Mouse (Mus musculus) limb, embryonic 14.5 days (tissue): ENCODE data around the gene Pbx2. TPM values are rescaled to one million over a fixed set of nuclear protein-coding genes. Genes with fewer than 3 reads are reported as not detected.
A peak's percentile ranks its signal among the peaks of the same experiment; 100 is the strongest.

Source experiments
- ATAC-seq: fragments of 200-750 bp; cut with Nextera tagmentation; 2 replicates; pipeline ENCODE4 v1.8.0; 2017; ENCODE audit warnings: low read depth, moderate number of reproducible peaks, moderate TSS enrichment; ENCODE audit not compliant: low FRiP score
- DNase-seq: peaks from one replicate; pipeline ENCODE4 v3.0.0-alpha.2; 2015; ENCODE audit warnings: low spot score
- H3K27ac ChIP-seq: fragments of 300-500 bp; sonication (generic); replicated peaks from 2 replicates; pipeline ENCODE4 v1.5.1; 2014; ENCODE audit warnings: low read depth, mild to moderate bottlenecking, low read length, moderate library complexity, mixed read lengths
- H3K27me3 ChIP-seq: fragments of 300-500 bp; sonication (generic); 2 replicates; pipeline ENCODE4 v1.6.1; 2014; ENCODE audit warnings: low read length, mixed read lengths; ENCODE audit not compliant: control insufficient read depth, insufficient read depth
- H3K36me3 ChIP-seq: fragments of 300-500 bp; sonication (generic); 2 replicates; pipeline ENCODE4 v1.6.1; 2014; ENCODE audit warnings: mild to moderate bottlenecking, low read length, moderate library complexity, mixed read lengths; ENCODE audit not compliant: control insufficient read depth, insufficient read depth
- H3K4me1 ChIP-seq: fragments of 300-500 bp; sonication (generic); 2 replicates; pipeline ENCODE4 v1.6.1; 2014; ENCODE audit warnings: antibody characterized with exemption, low read length, mixed read lengths; ENCODE audit not compliant: control insufficient read depth, insufficient read depth
- H3K4me2 ChIP-seq: fragments of 300-500 bp; sonication (generic); replicated peaks from 2 replicates; pipeline ENCODE4 v1.6.1; 2014; ENCODE audit warnings: low read depth, mild to moderate bottlenecking, low read length, moderate library complexity; ENCODE audit not compliant: severe bottlenecking
- H3K4me3 ChIP-seq: fragments of 300-500 bp; sonication (generic); replicated peaks from 2 replicates; pipeline ENCODE4 v1.5.1; 2014; ENCODE audit warnings: low read length
- H3K9ac ChIP-seq: fragments of 300-500 bp; sonication (generic); 2 replicates; pipeline ENCODE4 v1.6.1; 2014; ENCODE audit warnings: mild to moderate bottlenecking, low read depth, low read length, moderate library complexity; ENCODE audit not compliant: severe bottlenecking
- H3K9me3 ChIP-seq: fragments of 300-500 bp; sonication (generic); 2 replicates; pipeline ENCODE4 v1.6.1; 2016; ENCODE audit warnings: low read length; ENCODE audit not compliant: control insufficient read depth
- POLR2A ChIP-seq: fragments of 200-500 bp; IDR thresholded peaks from 2 replicates; pipeline ENCODE4 v1.8.0; 2012; ENCODE audit warnings: inconsistent platforms, mild to moderate bottlenecking, moderate library complexity, borderline replicate concordance; ENCODE audit not compliant: insufficient read depth, insufficient read length; ENCODE audit errors: extremely low read depth
- WGBS: fragments of 180-500 bp; shearing (Covaris S2); extraction: QIAGEN DNeasy Blood & Tissue Kit; methylation state at CpG from one replicate; pipeline ENCODE4 v1.1.7; 2014; 5-methylcytosine and 5-hydroxymethylcytosine counted together
- polyA plus RNA-seq, 2 experiments: library from polyadenylated mRNA; depleted of rRNA in 1 of 2; stranded (reverse) in 1 of 2; unstranded in 1 of 2; fragments of >200 nt; fragmentation: Nextera tagmentation in 1 of 2; extraction: Ambion mirVana in 1 of 2; gene quantifications; 2 replicates each; pipeline versions ENCODE4 v1.2.1 to v1.2.3; 2012 to 2014

Gene Pbx2
- polyA plus RNA-seq, 2 experiments = 13.5 to 141 TPM

DNA sequence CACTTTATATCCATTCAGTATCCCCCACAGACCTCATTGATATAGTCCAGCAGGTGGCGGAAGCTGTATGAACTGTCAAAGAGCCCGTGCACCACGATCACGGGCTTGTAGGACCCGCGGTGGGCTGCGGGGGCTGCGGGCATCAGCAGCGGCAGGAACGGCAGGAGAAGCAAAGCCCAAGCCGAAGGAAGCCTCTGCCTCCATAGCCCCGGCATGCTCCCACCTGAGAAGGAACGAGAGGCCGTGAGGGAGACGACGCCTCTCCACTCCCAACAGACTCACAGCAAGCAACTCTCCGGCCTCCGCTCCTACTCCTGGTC, 35.7 kb downstream of the Pbx2 start:
- ATAC-seq = peak; percentile 19; the same call in 1 of the 2 replicates
- Histone ChIP-seq H3K4me1 (peaks cover 26% of the 10 kb centered on the region), H3K4me3 (peak overlapping the region; percentile 81), H3K9me3 (no peaks in the 10 kb centered on the region), H3K36me3 (peaks cover 33% of the 10 kb centered on the region), H3K27ac (peak overlapping the region; percentile 92), H3K27me3 (peaks cover 24% of the 10 kb centered on the region), H3K9ac (peak overlapping the region; percentile 73), H3K4me2 (peak overlapping the region; percentile 78)
- peak; percentile 59 for DNase-seq
- WGBS = 0% methylated on average over 18 of the region's 18 CpGs
- TF ChIP-seq POLR2A = no peak

DNA sequence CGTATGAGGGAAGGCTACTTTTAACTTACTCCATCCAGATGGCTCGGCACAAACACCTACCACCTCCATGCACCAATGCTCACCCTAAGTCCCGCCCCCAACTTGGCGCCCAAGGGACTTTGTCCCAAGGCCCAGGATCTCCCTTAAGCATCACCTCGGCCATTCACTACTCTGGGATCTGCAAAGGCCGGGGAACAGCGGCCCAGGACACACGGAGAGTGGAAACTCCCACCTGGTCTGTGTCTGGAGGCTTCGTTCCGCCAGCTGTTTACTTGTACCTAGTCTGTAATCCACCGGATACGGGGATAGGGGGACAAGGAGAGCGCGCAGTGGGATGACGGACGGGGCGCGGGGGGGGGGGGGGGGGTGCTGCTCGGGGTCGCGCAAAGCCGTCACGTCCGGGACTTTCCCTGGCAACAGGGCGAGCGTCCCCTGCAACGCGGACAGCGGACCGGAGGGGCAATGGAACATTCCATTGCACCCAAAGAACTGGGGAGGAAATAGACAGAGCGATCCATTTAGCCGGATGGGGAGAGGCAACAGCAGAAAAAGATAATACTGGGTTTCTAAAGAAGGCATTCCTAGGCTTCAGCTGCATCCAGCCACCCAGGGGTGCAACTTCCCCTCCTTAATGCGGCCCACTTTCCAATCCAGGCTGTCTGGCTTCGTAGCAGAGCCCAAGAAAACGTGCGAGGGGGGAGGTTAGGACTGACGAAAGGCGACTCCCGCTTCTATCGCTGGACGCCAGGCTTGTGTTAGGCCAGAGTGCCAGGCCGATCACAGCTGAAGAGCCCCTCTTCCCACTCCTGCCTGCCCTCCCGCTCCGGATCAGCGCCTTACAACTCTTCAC, 36.3 kb downstream of the Pbx2 start:
- Histone ChIP-seq H3K9me3 (no peaks in the 10 kb centered on the region), H3K27me3 (peaks cover 30% of the 10 kb centered on the region), H3K36me3 (peaks cover 27% of the 10 kb centered on the region), H3K4me2 (peak overlapping the region; percentile 78), H3K27ac (peak overlapping the region; percentile 92), H3K9ac (peak overlapping the region; percentile 73), H3K4me1 (peaks cover 30% of the 10 kb centered on the region), H3K4me3 (peak overlapping the region; percentile 81)
- 0 out of 2 replicates have a peak, but pooled peaks have one; percentile 9 for TF ChIP-seq POLR2A
- WGBS = 3% methylated on average over 41 of the region's 45 CpGs
- peak; percentile 86 for ATAC-seq
- peak; percentile 94 for DNase-seq

DNA sequence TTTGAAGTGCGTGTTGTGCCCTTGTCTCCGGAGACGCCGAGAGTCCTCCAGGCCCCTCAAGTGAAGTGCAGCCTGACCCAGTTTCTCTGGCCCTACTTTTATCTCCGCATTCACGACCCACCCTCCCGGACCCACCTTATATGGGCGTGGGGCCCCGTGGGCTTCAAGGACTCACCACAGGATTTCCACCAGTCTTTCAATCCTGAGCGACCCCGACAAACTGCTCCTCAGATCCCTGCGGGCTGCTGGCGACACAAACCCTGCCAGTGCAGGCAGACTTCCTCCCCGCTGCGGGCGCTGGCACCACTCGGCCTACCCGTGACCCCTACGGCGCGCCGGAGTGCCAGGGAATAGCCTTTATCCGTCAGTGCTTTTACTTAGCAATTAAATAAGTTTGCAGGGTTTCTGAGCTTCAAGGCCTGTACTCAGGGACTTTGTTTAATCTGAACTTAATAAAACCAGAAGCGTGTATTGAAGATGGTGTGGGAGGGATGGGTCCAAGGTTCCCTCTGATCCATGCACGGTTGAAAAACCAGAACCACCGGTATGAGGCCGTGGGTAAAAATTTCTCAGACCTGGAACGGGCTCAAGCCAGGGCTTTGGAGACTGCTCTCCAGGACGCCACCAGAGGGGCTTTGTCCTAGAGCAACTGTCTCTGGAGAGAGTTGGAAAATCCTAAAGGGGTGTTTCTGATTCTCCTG, 37.0 kb downstream of the Pbx2 start, which contains the start of gene Ppt2:
Gene Ppt2, minus strand, starts transcription at position 568 of the 701 bp plus-strand sequence.
- H3K36me3 ChIP-seq = peaks cover 19% of the 10 kb centered on the region
- H3K27me3 ChIP-seq = peaks cover 36% of the 10 kb centered on the region
- DNase-seq = no peak
- peak within 1 kb of the TSS; percentile 81 for H3K4me3 ChIP-seq
- H3K4me2 ChIP-seq = peak within 1 kb of the TSS; percentile 78
- H3K4me1 ChIP-seq = peaks cover 30% of the 10 kb centered on the region
- H3K9ac ChIP-seq = peak within 1 kb of the TSS; percentile 73
- ATAC-seq = 0 out of 2 replicates have a peak, but pooled peaks have one; percentile 8
- TF ChIP-seq POLR2A = no peak
- H3K27ac ChIP-seq = peak within 1 kb of the TSS; percentile 92
- WGBS = 6% methylated on average over 29 of the region's 29 CpGs
- H3K9me3 ChIP-seq = no peaks in the 10 kb centered on the region

DNA sequence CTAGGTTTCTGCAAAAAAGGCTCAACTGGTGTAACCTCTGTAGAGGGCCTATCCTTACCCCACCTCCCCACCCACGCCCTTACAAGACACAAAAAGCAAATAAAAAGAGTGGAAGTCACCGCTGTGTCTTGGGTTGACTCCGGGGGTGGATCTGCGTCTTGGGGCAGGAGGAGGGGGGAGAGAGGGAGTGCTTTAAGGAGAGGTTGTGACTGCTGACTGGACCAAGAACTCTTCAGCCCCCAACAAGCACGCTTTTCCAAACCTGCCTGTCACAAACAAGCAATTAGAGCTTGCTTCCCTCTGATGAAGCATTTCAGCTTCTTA, 37.5 kb downstream of the Pbx2 start:
- peak overlapping the region; percentile 92 for H3K27ac ChIP-seq
- TF ChIP-seq POLR2A = no peak

DNA sequence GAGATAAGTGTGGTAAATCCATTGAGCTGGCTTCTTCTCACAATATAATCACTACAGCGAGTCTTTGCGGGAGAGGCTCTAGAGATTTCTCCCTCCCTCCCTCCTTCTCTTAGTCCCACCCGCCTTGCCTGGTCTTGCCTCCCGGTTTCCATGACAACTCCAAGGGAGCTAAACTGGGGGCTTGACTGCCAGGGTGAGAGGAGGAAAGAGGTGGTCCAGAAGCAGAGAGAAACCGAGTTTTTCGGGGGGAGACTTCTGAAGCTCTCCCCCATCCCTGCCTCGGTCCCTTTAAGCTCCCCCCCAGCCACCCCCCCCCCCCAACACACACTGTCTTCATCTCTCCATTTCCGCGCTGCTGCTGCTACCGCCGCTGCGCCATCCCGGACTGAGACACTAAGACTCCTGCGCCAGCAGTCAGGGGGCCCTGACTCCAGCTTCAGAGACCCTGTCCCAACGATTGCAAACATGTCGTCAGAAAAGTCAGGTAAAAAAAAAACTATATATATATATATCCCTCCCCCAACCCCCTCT, 38.2 kb downstream of the Pbx2 start, which contains the start of gene Prrt1:
Gene Prrt1, plus strand, starts transcription at position 313 of the 531 bp plus-strand sequence.
- ATAC-seq (no peak), DNase-seq (peak; percentile 54)
- Histone ChIP-seq H3K27ac (peak within 1 kb of the TSS; percentile 92), H3K36me3 (peaks cover 9% of the 10 kb centered on the region), H3K4me3 (peak within 1 kb of the TSS; percentile 81), H3K4me2 (peak within 1 kb of the TSS; percentile 78), H3K9ac (0 out of 2 replicates have a peak within 1 kb of the TSS, but pooled peaks have one; percentile 28), H3K4me1 (peaks cover 30% of the 10 kb centered on the region), H3K27me3 (peaks cover 36% of the 10 kb centered on the region), H3K9me3 (no peaks in the 10 kb centered on the region)
- 1% methylated on average over 16 of the region's 16 CpGs for WGBS
- TF ChIP-seq POLR2A = no peak

More for the DNA sequence above, 37.5 kb downstream of the Pbx2 start:
- Histone ChIP-seq H3K36me3 (peaks cover 15% of the 10 kb centered on the region), H3K27me3 (peaks cover 36% of the 10 kb centered on the region), H3K4me2 (peak overlapping the region; percentile 78), H3K4me1 (peaks cover 30% of the 10 kb centered on the region), H3K4me3 (peak overlapping the region; percentile 81), H3K9ac (0 out of 2 replicates have a peak overlapping the region, but pooled peaks have one; percentile 28), H3K9me3 (no peaks in the 10 kb centered on the region)
- no peak for DNase-seq
- no peak for ATAC-seq
- 46% methylated on average over 5 of the region's 5 CpGs for WGBS
